Mouse (Mus musculus): ENCODE data around the gene Slc31a2. TPM values are rescaled to one million over a fixed set of nuclear protein-coding genes. Genes with fewer than 3 reads are reported as not detected.

The Slc31a2 gene
- polyA plus RNA-seq, 1 experiment from 2014 or later: 8.1 TPM

DNA sequence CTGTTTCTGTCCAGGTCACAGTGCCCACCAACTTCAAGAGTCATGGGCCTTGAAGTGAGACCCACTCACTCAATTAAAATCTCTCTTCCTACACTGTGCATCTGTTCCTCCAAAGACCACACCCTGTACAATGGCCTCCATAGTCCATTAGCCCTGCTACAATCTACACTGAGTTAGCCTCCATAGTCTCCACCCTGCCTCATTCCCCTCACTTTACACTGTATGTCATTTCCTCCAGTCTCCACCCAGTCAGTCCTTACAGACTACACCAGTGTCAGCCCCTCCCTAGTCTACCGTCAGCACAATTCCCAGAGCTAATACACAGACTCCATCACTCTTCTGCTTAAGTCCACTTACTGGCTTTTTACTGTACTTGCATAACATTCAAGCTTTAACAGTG is 40.9 kb downstream of the Slc31a2 start:
- H3K27ac ChIP-seq: no peak overlapping the region
- no peak overlapping the region for H3K4me3 ChIP-seq
- H3K36me3 ChIP-seq (ENCODE audit: poor library complexity, severe bottlenecking): peaks cover 82% of the 10 kb centered on the region
- WGBS: 90% methylated on average over 1 of the region's 1 CpGs
- H3K4me2 ChIP-seq: no peak overlapping the region
- H3K4me1 ChIP-seq: no peaks in the 10 kb centered on the region
- no peak for ATAC-seq
- no peaks in the 10 kb centered on the region for H3K27me3 ChIP-seq
- no peaks in the 10 kb centered on the region for H3K9me3 ChIP-seq (replicated peaks)
- H3K9ac ChIP-seq: no peak overlapping the region

DNA sequence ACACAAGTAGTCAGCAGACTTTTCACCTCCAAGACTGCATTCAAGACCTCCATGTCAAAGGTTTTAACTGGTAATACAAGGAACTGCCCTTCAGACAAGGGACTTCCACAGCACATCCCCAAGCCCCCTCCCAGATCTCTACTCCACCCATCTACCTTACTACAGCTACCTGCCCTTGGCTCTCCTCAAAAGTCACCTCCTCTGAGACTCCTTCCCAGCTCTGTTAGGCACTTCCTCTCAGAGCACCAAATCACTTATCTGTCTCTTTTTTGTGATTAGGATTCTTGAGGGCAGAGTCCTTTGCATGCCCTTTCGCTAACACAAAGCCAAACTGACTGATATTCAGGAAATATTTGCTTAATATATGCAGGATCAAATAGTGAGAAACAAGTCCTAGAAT is 43.9 kb downstream of the Slc31a2 start:
- Histone ChIP-seq H3K4me2 (no peak overlapping the region), H3K27ac (no peak overlapping the region), H3K4me3 (no peak overlapping the region), H3K27me3 (no peaks in the 10 kb centered on the region), H3K9me3 (replicated peaks) (no peaks in the 10 kb centered on the region), H3K4me1 (no peaks in the 10 kb centered on the region), H3K36me3 (ENCODE audit: poor library complexity, severe bottlenecking) (peaks cover 63% of the 10 kb centered on the region), H3K9ac (no peak overlapping the region)
- WGBS: 98% methylated on average over 1 of the region's 1 CpGs
- no peak for ATAC-seq

DNA sequence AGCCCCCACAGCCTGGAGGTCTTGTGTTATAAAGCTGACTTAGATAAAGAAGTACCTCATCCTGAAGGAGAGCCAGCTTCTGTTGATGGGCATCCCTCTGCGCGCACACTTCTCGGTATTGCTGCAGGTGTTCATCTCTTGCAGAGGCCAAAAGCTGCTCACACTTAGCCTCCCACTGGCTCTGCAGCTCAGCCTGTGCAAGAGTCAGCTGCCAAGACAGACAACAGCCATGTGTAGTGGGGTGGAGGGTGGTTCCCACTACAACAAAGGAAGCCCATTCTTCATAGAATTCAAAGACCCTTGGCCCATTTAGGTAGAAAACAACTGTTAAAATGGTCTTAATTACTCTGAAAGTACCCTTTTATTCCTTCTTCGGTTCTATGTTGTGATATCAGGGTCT is 44.5 kb downstream of the Slc31a2 start:
- Histone ChIP-seq H3K9me3 (replicated peaks) (no peaks in the 10 kb centered on the region), H3K36me3 (ENCODE audit: poor library complexity, severe bottlenecking) (peaks cover 62% of the 10 kb centered on the region), H3K4me2 (no peak overlapping the region), H3K4me1 (no peaks in the 10 kb centered on the region), H3K27ac (no peak overlapping the region), H3K9ac (no peak overlapping the region), H3K4me3 (no peak overlapping the region), H3K27me3 (no peaks in the 10 kb centered on the region)
- WGBS: 67% methylated on average over 4 of the region's 4 CpGs
- no peak for ATAC-seq

DNA sequence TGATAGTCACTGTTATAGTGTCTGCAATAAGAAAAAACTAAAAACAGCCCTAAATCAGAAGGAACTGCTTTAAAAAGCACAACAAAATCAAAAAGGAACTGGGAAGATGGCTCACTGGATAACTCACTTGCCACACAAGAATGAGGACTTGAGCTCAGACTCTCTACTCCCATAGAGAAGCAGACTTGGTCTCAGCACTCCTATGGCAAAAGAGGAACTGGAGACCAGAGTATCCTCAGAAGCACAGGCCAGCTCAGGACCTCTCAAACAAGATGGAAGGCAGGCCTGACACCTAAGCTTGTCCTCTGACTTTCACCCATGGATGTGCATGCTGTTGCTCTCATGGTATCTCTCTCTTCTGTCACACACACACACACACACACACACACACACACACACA is 46.0 kb downstream of the Slc31a2 start:
- Histone ChIP-seq H3K4me3 (no peak overlapping the region), H3K9ac (no peak overlapping the region), H3K4me1 (no peaks in the 10 kb centered on the region), H3K4me2 (no peak overlapping the region), H3K36me3 (ENCODE audit: poor library complexity, severe bottlenecking) (peaks cover 55% of the 10 kb centered on the region), H3K9me3 (replicated peaks) (no peaks in the 10 kb centered on the region), H3K27me3 (no peaks in the 10 kb centered on the region), H3K27ac (no peak overlapping the region)
- no peak for ATAC-seq

DNA sequence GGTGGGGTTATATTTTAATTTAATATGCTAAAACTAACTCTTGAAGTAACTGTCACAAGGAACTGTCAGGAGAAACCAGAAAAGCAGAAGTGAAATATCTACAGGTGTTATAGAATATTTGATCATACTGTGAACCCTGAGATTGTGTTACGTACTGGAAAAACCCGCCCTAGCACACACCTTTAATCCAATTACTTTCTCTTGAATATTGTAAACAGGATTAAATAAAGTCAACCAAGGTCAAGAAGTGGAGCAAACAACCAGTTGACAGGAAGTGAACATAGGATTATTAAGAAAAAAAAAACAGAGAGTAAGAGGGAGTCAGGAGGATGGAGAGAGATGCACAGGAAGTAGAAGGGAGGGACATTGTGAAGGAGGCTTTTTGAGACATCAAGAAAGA is 50.5 kb downstream of the Slc31a2 start:
- WGBS: 94% methylated on average over 2 of the region's 2 CpGs
- no peak overlapping the region for H3K9ac ChIP-seq
- no peaks in the 10 kb centered on the region for H3K27me3 ChIP-seq
- H3K27ac ChIP-seq: no peak overlapping the region
- no peaks in the 10 kb centered on the region for H3K9me3 ChIP-seq (replicated peaks)
- H3K36me3 ChIP-seq (ENCODE audit: poor library complexity, severe bottlenecking): peaks cover 40% of the 10 kb centered on the region
- H3K4me2 ChIP-seq: no peak overlapping the region
- no peaks in the 10 kb centered on the region for H3K4me1 ChIP-seq
- H3K4me3 ChIP-seq: no peak overlapping the region
- no peak for ATAC-seq

DNA sequence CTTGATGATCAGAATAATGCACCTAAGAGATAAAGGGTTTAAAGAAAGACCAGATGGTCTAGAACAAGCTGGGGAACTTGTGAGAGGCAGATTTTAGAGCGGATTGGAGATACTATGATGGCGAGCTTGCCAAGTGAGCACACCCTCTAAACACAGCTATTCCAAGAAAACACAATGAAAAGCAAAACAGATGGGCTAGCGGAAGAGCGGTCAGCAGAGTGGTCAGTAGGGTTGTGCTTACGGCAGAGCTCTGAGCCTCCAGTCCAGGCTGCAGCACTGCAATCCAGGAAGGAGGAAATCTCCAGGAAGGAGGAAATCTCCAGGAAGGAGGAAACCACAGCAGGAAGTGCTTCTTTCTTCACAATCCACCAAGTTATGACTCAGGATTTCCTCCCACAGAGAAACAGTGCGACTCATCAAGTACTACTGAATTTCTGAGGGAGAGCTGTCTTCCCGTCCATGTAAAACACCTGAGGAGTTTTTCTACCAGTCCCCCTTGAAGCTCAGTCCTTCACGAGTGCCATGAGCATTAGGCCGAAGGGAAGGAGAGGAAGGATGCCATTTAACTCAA is 51.4 kb downstream of the Slc31a2 start:
- 91% methylated on average over 9 of the region's 9 CpGs for WGBS
- no peak overlapping the region for H3K27ac ChIP-seq
- ATAC-seq: no peak
- no peak overlapping the region for H3K9ac ChIP-seq
- H3K4me1 ChIP-seq: no peaks in the 10 kb centered on the region
- peaks cover 37% of the 10 kb centered on the region for H3K36me3 ChIP-seq (ENCODE audit: poor library complexity, severe bottlenecking)
- no peak overlapping the region for H3K4me2 ChIP-seq
- H3K9me3 ChIP-seq (replicated peaks): no peaks in the 10 kb centered on the region
- H3K27me3 ChIP-seq: no peaks in the 10 kb centered on the region
- no peak overlapping the region for H3K4me3 ChIP-seq

DNA sequence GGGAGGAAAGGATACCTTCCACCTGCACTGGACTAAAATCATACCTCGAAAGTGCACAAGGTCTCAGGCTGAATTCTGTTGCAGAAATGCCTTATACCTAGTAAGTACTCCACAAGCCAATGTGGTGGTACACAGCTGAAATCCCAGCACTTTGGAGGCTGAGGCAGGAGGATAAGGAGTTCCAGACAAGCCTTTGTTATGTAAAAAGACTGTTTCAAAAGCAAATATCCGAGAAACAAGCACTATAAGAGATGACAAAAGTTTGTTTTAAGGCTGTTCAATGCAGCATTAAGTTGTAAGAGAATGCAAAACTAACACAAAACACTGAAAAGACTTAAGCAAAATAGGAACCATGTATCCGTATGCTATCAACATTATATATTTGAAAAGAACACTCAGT is 52.2 kb downstream of the Slc31a2 start:
- H3K4me3 ChIP-seq: no peak overlapping the region
- peaks cover 42% of the 10 kb centered on the region for H3K36me3 ChIP-seq (ENCODE audit: poor library complexity, severe bottlenecking)
- no peaks in the 10 kb centered on the region for H3K9me3 ChIP-seq (replicated peaks)
- WGBS: 83% methylated on average over 3 of the region's 3 CpGs
- ATAC-seq: no peak
- no peak overlapping the region for H3K27ac ChIP-seq
- H3K9ac ChIP-seq: no peak overlapping the region
- H3K4me1 ChIP-seq: no peaks in the 10 kb centered on the region
- no peak overlapping the region for H3K4me2 ChIP-seq
- H3K27me3 ChIP-seq: no peaks in the 10 kb centered on the region

DNA sequence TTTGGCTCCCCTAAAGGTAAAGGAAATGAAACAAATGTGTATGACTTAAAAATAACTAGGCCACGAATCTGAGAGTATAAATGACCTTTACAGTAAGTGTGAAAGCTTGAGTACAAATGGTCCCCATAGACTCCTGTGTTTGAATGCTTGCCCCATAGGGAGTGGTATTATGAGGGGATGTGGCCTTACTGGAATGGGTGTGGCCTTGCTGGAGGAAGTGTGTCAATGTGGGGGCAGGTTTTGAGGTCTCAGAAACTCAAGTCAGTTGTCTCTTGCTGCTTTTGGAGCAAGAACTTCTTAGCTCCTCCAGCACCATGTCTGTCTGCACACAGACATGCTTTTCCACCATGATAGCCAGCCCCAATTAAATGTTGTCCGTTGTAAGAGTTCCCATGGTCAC is 54.1 kb downstream of the Slc31a2 start:
- no peaks in the 10 kb centered on the region for H3K27me3 ChIP-seq
- H3K4me2 ChIP-seq: no peak overlapping the region
- H3K9me3 ChIP-seq (replicated peaks): no peaks in the 10 kb centered on the region
- H3K27ac ChIP-seq: no peak overlapping the region
- peaks cover 51% of the 10 kb centered on the region for H3K36me3 ChIP-seq (ENCODE audit: poor library complexity, severe bottlenecking)
- WGBS: 89% methylated on average over 2 of the region's 2 CpGs
- no peak for ATAC-seq
- no peak overlapping the region for H3K4me3 ChIP-seq
- H3K9ac ChIP-seq: no peak overlapping the region
- no peaks in the 10 kb centered on the region for H3K4me1 ChIP-seq

DNA sequence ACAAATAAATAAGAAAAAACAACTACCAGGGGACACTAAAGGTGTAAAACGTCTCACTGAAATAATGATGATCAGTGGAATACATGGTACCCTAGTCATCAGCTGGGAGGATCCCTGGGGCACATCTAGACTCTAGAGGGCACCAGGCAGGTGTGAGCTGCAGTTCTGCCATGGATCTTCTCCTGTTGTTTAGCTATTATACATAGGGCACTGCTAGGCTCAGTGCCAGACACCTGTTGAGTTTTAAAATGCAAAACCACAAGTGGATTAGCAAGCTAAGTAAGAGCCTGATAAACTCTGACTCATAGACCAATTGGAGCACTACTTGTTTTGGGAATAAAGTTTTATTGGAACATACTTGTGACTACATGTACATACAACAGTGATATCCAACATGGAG is 55.9 kb downstream of the Slc31a2 start:
- Histone ChIP-seq H3K4me1 (no peaks in the 10 kb centered on the region), H3K36me3 (ENCODE audit: poor library complexity, severe bottlenecking) (peaks cover 56% of the 10 kb centered on the region), H3K4me3 (no peak overlapping the region), H3K9me3 (replicated peaks) (no peaks in the 10 kb centered on the region), H3K9ac (no peak overlapping the region), H3K27me3 (no peaks in the 10 kb centered on the region), H3K4me2 (no peak overlapping the region), H3K27ac (no peak overlapping the region)
- ATAC-seq: no peak
- 91% methylated on average over 1 of the region's 1 CpGs for WGBS

DNA sequence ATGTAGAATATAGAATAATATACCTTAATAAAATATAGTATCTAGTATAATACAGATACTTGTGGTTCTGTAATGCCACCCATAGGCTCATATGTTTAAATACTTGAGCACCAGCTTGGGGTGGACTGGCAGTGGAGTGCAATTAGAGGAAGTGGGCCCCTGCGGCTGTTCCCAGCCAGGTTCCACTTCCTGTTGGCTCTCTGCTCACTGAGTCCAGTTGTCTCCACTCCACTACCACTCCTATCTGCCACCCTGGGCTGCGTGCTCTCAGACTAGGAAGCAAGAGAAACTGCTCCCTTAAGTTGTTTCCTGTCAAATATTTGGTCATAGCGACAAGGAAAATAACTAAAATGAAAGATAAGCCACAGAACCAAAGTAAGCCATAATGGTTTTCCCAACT is 60.3 kb downstream of the Slc31a2 start:
- H3K9ac ChIP-seq: no peak overlapping the region
- H3K27me3 ChIP-seq: no peaks in the 10 kb centered on the region
- H3K36me3 ChIP-seq (ENCODE audit: poor library complexity, severe bottlenecking): peaks cover 72% of the 10 kb centered on the region
- no peaks in the 10 kb centered on the region for H3K4me1 ChIP-seq
- 90% methylated on average over 3 of the region's 3 CpGs for WGBS
- no peak overlapping the region for H3K27ac ChIP-seq
- no peak overlapping the region for H3K4me3 ChIP-seq
- no peak for ATAC-seq
- no peaks in the 10 kb centered on the region for H3K9me3 ChIP-seq (replicated peaks)
- no peak overlapping the region for H3K4me2 ChIP-seq

DNA sequence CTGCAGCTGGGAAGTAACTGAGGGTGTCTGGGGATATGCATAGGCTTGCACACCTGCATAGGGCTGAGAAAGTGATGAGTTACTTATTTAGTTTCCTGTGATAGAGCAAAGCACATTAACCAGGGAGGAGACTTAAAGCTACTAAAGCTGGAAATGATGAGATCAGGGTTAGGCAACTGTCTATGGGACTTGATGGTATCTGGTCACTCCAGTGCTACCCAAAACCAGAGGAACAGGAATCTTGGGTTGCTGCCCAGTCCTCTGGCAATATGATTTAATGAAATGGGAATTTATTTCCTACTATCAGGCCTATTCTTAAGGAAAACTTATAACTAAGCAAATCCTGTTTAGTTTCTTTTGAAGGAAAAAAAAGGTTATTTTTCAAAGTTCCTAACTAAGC is 63.7 kb downstream of the Slc31a2 start:
- no peak overlapping the region for H3K4me2 ChIP-seq
- H3K9ac ChIP-seq: no peak overlapping the region
- H3K4me1 ChIP-seq: no peaks in the 10 kb centered on the region
- no peaks in the 10 kb centered on the region for H3K9me3 ChIP-seq (replicated peaks)
- peaks cover 76% of the 10 kb centered on the region for H3K36me3 ChIP-seq (ENCODE audit: poor library complexity, severe bottlenecking)
- H3K27ac ChIP-seq: no peak overlapping the region
- no peaks in the 10 kb centered on the region for H3K27me3 ChIP-seq
- H3K4me3 ChIP-seq: no peak overlapping the region
- no peak for ATAC-seq

DNA sequence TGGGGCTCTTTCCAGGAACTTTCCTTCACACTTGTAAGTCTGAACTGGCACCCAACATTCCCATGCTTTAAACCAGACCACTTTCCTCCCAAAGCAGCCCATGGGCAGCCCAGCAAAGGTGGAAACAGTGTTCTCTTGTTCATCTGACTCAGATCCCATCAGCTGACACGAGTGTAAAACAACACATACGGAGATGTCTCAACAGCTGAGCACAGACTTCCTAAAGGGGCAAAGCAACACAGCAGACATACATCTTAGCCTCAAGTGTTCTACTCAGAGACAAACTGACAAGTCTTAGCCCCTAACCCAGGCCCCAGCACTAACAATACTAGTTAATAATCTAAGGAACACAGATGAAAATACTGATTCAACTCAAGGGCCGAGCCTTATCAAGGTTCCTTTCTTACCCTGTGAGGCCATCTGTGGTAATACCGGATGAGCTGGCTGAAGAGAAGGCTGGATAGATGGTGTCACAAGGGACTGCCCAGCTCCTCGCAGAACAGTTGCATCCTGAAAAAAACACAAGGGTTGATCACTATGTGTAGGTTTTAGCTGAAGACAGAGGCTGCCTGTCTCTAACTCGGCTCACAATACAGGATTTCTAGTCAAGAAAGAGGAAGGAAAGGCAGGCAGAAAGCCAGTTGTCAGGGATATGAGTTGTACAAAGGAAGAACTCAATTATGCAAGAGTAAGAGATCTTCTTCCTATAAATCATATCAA is 66.7 kb downstream of the Slc31a2 start:
- Histone ChIP-seq H3K4me2 (no peak overlapping the region), H3K4me3 (no peak overlapping the region), H3K27ac (no peak overlapping the region), H3K9me3 (replicated peaks) (no peaks in the 10 kb centered on the region), H3K27me3 (no peaks in the 10 kb centered on the region), H3K36me3 (ENCODE audit: poor library complexity, severe bottlenecking) (peaks cover 63% of the 10 kb centered on the region), H3K4me1 (no peaks in the 10 kb centered on the region), H3K9ac (no peak overlapping the region)
- no peak for ATAC-seq
- WGBS: 89% methylated on average over 6 of the region's 6 CpGs

DNA sequence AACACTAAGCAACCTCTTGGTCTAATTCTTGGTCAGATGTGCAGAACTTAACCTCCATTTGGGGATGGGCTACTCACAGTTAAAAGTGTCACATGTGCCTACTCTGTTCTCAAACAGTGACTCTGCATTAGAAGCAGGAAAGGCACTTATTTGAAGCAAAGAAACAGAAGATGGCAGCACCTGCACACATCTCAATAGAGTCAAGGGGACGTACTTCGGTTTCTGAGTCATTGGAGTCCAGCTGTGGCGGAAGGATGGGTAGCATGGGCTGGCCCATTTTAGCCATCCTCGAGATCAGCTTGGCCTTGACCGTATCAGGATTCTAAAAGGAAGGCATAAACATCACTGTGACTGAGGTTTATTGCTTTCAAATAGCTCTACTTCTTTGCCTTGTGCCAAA is 69.6 kb downstream of the Slc31a2 start:
- Histone ChIP-seq H3K27me3 (no peaks in the 10 kb centered on the region), H3K9me3 (replicated peaks) (no peaks in the 10 kb centered on the region), H3K27ac (no peak overlapping the region), H3K9ac (no peak overlapping the region), H3K4me2 (no peak overlapping the region), H3K4me1 (no peaks in the 10 kb centered on the region), H3K36me3 (ENCODE audit: poor library complexity, severe bottlenecking) (peaks cover 63% of the 10 kb centered on the region), H3K4me3 (no peak overlapping the region)
- 87% methylated on average over 5 of the region's 5 CpGs for WGBS
- no peak for ATAC-seq
